Mouse (Mus musculus) inflammation-experienced regulatory T-cells (primary cell): ENCODE data around the gene Ces5a. TPM values are rescaled to one million over a fixed set of nuclear protein-coding genes. Genes with fewer than 3 reads are reported as not detected.

Experiments
- polyA plus RNA-seq, 2 experiments: library from polyadenylated mRNA; unstranded; fragments of 100-300 nt; shearing (Covaris generic); gene quantifications; one replicate each; pipeline ENCODE4 v1.2.1; 2017

Ces5a gene
- polyA plus RNA-seq = under 1 TPM; 0.16 to 0.87 TPM

DNA sequence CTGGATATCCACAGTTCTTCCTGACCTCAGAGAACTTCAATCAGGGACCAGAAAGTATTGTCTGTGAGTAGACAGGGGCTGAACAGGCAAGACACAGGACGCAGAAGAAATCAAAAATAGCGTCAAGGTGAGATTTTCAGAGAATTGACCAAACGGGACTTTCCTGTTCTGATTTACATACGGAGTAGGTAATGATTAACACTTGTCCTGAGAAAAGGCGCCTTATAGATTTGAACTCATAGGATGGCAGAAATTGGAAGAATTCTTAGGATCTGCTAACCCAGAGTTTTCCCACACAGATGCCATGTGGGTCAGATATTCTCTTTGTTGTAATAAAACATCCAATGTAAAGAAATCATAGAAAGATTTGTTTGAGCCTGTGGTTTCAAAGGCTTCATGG, at the start of gene Ces5a:
TSS of gene Ces5a (minus strand) at position 101 of the 400 bp plus-strand sequence.

Other genes starting within 250 kb of the Ces5a start
- under 1 TPM in 1 of 2 experiments, not detected in 1; 0.42 TPM for gene Ces1g, start 198.5 kb downstream of the Ces5a start, polyA plus RNA-seq
- gene Ces1h, start 156.1 kb downstream of the Ces5a start, polyA plus RNA-seq = under 1 TPM in 1 of 2 experiments, not detected in 1; 0.20 TPM